Mouse (Mus musculus): ENCODE results near the gene Ufl1. TPM values are rescaled to one million over a fixed set of nuclear protein-coding genes. Genes with fewer than 3 reads are reported as not detected.
"Not testable (repeated sequence)": the region's sequence is repeated elsewhere in the genome, so short reads cannot be mapped to it uniquely, and the experiment has no call there.

The Ufl1 gene
- polyA plus RNA-seq, 1 experiment, result 7.0 TPM

DNA sequence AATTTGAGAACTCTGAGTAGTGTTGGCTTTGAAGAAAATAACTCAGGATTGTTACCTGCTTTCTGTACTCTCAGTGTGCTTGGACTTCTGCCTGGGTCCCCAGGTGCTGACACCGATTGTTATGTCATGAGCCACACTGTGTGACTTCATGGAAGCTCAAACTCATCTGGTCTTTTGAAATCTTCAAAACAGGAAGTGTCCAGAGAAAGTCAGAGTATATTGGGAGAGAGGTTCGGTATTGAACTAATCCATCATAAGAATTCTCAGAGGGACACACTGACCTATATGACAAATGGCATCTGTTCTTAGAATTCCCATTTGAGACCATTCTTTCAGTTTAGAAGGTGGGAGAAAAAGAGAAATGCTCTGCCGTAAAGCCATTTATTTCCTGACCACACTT lies 38.8 kb downstream of the Ufl1 start, which contains the start of gene Fhl5:
Gene Fhl5, minus strand, starts transcription at position 101 of the 400 bp plus-strand sequence.
- H3K4me3 ChIP-seq (ENCODE audit: insufficient read depth, poor library complexity, severe bottlenecking), result no peak within 1 kb of the TSS
- H3K36me3 ChIP-seq (ENCODE audit: control insufficient read depth, insufficient read depth), result no peaks in the 10 kb centered on the region
- H3K79me3 ChIP-seq (ENCODE audit: low read depth), result no peaks in the 10 kb centered on the region
- TF ChIP-seq FOSL1 (IDR thresholded peaks at IDR 0.05; ENCODE audit: insufficient read depth, low read length, poor library complexity, severe bottlenecking) (no peak), CTCF (IDR thresholded peaks at IDR 0.05; ENCODE audit: control insufficient read depth, insufficient read depth, insufficient read length) (no peak), CEBPB (IDR thresholded peaks at IDR 0.05; ENCODE audit: low read depth) (no peak), MYOD1 (IDR thresholded peaks at IDR 0.05; ENCODE audit: control insufficient read depth, insufficient read length, low read depth) (no peak), MYOG (IDR thresholded peaks at IDR 0.05; ENCODE audit: control insufficient read depth, extremely low read depth, insufficient read length) (no peak), USF1 (IDR thresholded peaks at IDR 0.05; ENCODE audit: low read depth) (no peak), MAX (IDR thresholded peaks at IDR 0.05) (no peak)
- no peaks in the 10 kb centered on the region for H3K27me3 ChIP-seq (ENCODE audit: control insufficient read depth, insufficient read depth, insufficient read length)
- H3ac ChIP-seq (ENCODE audit: control insufficient read depth, insufficient read length, low read depth), result no peak within 1 kb of the TSS
- H3K79me2 ChIP-seq (ENCODE audit: control insufficient read depth, insufficient read depth), result no peaks in the 10 kb centered on the region

- H3K4me3 ChIP-seq (ENCODE audit: insufficient read depth, poor library complexity, severe bottlenecking); H3ac ChIP-seq (ENCODE audit: control insufficient read depth, insufficient read length, low read depth); H3K79me2 ChIP-seq (ENCODE audit: control insufficient read depth, insufficient read depth); H3K79me3 ChIP-seq (ENCODE audit: low read depth); H3K27me3 ChIP-seq (ENCODE audit: control insufficient read depth, insufficient read depth, insufficient read length); H3K36me3 ChIP-seq (ENCODE audit: control insufficient read depth, insufficient read depth): not testable (repeated sequence)
Measured at GRCm38 (mm10) chr4:25235663-25236062, 46.0 kb downstream of the Ufl1 start.

DNA sequence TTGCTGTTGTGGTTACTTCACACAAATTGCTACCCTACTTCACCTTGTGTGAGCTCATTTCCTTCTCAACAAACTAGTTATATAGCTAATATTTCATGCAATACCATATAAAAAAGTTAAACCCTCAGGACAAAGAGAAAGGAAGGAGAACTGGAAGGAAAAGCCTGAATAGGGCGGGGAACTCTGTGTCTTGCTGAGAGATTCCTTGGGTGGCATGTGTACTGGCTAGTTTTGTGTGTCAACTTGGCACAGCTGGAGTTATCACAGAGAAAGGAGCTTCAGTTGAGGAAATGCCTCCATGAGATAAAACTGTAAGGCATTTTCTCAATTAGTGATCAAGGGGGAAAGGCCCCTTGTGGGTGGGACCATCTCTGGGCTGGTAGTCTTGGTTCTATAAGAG lies 47.9 kb downstream of the Ufl1 start:
- H3K4me3 ChIP-seq (ENCODE audit: insufficient read depth, poor library complexity, severe bottlenecking); H3K27me3 ChIP-seq (ENCODE audit: control insufficient read depth, insufficient read depth, insufficient read length); H3K79me3 ChIP-seq (ENCODE audit: low read depth): not testable (repeated sequence)

DNA sequence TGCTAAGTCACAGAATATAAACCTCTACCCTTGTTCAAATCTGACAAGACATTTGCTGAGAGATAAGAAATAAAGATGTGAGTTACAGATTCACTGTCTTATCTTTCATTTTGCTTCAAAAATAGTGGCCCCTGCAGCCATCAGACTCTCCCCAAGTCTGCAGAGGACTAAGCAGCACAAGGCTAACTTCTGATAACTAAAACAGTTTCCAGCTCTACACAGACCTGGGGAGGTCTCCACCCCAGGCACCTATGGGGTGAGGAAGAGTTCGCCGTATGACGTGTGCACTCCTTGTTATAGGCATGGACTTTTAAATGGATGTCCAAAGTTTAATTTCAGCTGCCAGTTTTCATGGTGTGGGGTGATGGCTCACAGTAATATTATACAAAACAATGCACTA lies 49.1 kb downstream of the Ufl1 start:
- no peaks in the 10 kb centered on the region for H3K79me3 ChIP-seq (ENCODE audit: low read depth)
- H3K36me3 ChIP-seq (ENCODE audit: control insufficient read depth, insufficient read depth), result no peaks in the 10 kb centered on the region
- no peaks in the 10 kb centered on the region for H3K79me2 ChIP-seq (ENCODE audit: control insufficient read depth, insufficient read depth)
- no peak overlapping the region for H3ac ChIP-seq (ENCODE audit: control insufficient read depth, insufficient read length, low read depth)
- H3K4me3 ChIP-seq (ENCODE audit: insufficient read depth, poor library complexity, severe bottlenecking), result no peak overlapping the region
- TF ChIP-seq USF1 (IDR thresholded peaks at IDR 0.05; ENCODE audit: low read depth), result no peak
- TF ChIP-seq MYOD1 (IDR thresholded peaks at IDR 0.05; ENCODE audit: control insufficient read depth, insufficient read length, low read depth), result no peak
- TF ChIP-seq CEBPB (IDR thresholded peaks at IDR 0.05; ENCODE audit: low read depth), result no peak
- no peak for TF ChIP-seq FOSL1 (IDR thresholded peaks at IDR 0.05; ENCODE audit: insufficient read depth, low read length, poor library complexity, severe bottlenecking)
- TF ChIP-seq MAX (IDR thresholded peaks at IDR 0.05), result no peak
- no peak for TF ChIP-seq CTCF (IDR thresholded peaks at IDR 0.05; ENCODE audit: control insufficient read depth, insufficient read depth, insufficient read length)
- TF ChIP-seq MYOG (IDR thresholded peaks at IDR 0.05; ENCODE audit: control insufficient read depth, extremely low read depth, insufficient read length), result no peak
- no peaks in the 10 kb centered on the region for H3K27me3 ChIP-seq (ENCODE audit: control insufficient read depth, insufficient read depth, insufficient read length)

More for the DNA sequence above, 47.9 kb downstream of the Ufl1 start:
- not testable (repeated sequence) for H3ac ChIP-seq (ENCODE audit: control insufficient read depth, insufficient read length, low read depth); H3K79me2 ChIP-seq (ENCODE audit: control insufficient read depth, insufficient read depth); H3K36me3 ChIP-seq (ENCODE audit: control insufficient read depth, insufficient read depth)

DNA sequence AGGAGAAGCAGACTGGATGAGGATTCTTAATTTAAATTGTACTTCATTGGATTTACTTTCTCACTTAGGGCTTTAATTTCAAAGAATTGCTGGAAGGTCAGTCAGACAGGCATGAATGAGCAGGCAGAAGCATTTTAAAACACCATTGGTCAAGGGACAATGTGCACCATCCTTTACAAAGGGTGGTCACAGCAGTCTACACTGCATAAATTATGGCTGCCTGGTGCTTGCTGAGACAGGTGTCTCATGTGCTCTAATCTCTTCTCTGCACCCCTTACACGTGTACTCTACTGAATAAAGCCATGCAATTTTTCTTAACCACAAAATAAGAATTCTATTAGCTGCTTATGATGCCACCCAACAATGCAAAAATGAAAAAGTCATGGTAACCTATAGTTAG lies 54.1 kb downstream of the Ufl1 start:
- Histone ChIP-seq H3K27me3 (ENCODE audit: control insufficient read depth, insufficient read depth, insufficient read length) (no peaks in the 10 kb centered on the region), H3ac (ENCODE audit: control insufficient read depth, insufficient read length, low read depth) (no peak overlapping the region), H3K36me3 (ENCODE audit: control insufficient read depth, insufficient read depth) (no peaks in the 10 kb centered on the region), H3K79me3 (ENCODE audit: low read depth) (no peaks in the 10 kb centered on the region), H3K4me3 (ENCODE audit: insufficient read depth, poor library complexity, severe bottlenecking) (no peak overlapping the region), H3K79me2 (ENCODE audit: control insufficient read depth, insufficient read depth) (no peaks in the 10 kb centered on the region)
- TF ChIP-seq USF1 (IDR thresholded peaks at IDR 0.05; ENCODE audit: low read depth) (no peak), MYOD1 (IDR thresholded peaks at IDR 0.05; ENCODE audit: control insufficient read depth, insufficient read length, low read depth) (no peak), MAX (IDR thresholded peaks at IDR 0.05) (no peak), CEBPB (IDR thresholded peaks at IDR 0.05; ENCODE audit: low read depth) (no peak), FOSL1 (IDR thresholded peaks at IDR 0.05; ENCODE audit: insufficient read depth, low read length, poor library complexity, severe bottlenecking) (no peak), MYOG (IDR thresholded peaks at IDR 0.05; ENCODE audit: control insufficient read depth, extremely low read depth, insufficient read length) (no peak), CTCF (IDR thresholded peaks at IDR 0.05; ENCODE audit: control insufficient read depth, insufficient read depth, insufficient read length) (no peak)

DNA sequence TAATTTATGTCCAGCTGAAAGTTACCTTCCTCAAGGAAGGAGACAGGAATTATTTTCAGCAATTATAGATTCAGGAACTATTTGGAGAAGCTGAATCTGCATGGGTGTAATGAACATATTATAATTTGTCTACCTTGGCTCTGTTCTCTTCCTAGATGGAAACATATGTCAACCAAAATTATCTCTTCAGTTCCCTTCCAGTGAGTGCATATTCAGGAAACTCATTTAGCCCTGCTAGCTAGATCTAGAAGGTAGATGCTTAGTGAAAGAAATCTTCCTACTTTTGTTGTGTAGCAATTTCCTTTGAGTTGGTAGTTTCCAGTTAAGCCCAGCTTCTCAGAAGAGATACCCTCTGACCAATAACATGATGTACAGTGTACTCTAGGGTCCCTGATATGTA lies 59.7 kb downstream of the Ufl1 start:
- TF ChIP-seq CTCF (IDR thresholded peaks at IDR 0.05; ENCODE audit: control insufficient read depth, insufficient read depth, insufficient read length), result no peak
- TF ChIP-seq MAX (IDR thresholded peaks at IDR 0.05), result no peak
- TF ChIP-seq FOSL1 (IDR thresholded peaks at IDR 0.05; ENCODE audit: insufficient read depth, low read length, poor library complexity, severe bottlenecking), result no peak
- TF ChIP-seq USF1 (IDR thresholded peaks at IDR 0.05; ENCODE audit: low read depth), result no peak
- TF ChIP-seq CEBPB (IDR thresholded peaks at IDR 0.05; ENCODE audit: low read depth), result no peak
- no peak for TF ChIP-seq MYOD1 (IDR thresholded peaks at IDR 0.05; ENCODE audit: control insufficient read depth, insufficient read length, low read depth)
- no peak for TF ChIP-seq MYOG (IDR thresholded peaks at IDR 0.05; ENCODE audit: control insufficient read depth, extremely low read depth, insufficient read length)
- Histone ChIP-seq H3K36me3 (ENCODE audit: control insufficient read depth, insufficient read depth) (no peaks in the 10 kb centered on the region), H3K27me3 (ENCODE audit: control insufficient read depth, insufficient read depth, insufficient read length) (no peaks in the 10 kb centered on the region), H3K79me3 (ENCODE audit: low read depth) (no peaks in the 10 kb centered on the region), H3K4me3 (ENCODE audit: insufficient read depth, poor library complexity, severe bottlenecking) (no peak overlapping the region), H3ac (ENCODE audit: control insufficient read depth, insufficient read length, low read depth) (no peak overlapping the region), H3K79me2 (ENCODE audit: control insufficient read depth, insufficient read depth) (no peaks in the 10 kb centered on the region)

Data from C2C12 (cell line).